Mouse (Mus musculus) monocyte, adult 2 months (primary cell): ENCODE data around the gene Olfr702.

Source experiments
- DNase-seq, 2 experiments: peaks; one replicate each; pipeline ENCODE4 v3.0.0; 2022; ENCODE audit warnings: low spot score in 2 of 2, low read depth in 1 of 2

Gene Olfr702

DNA sequence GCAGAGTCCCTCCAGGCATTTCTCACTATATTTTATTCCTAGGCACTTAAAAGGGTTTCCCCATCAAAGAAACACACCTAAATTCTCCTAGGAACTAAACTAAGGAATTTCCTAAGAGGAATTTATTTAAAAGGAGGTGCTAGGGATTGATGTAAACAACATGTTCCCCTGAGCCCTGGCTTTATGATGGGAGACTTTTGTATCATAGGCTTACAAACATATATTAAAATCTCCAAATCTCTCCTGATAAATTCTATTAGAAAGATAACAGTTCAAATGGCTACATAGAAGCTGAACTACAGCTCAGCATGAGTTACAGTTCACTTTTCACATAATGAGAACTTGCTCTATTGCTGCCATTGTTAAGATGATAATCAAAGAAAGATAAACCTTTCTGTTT, at the start of gene Olfr702:
TSS of gene Olfr702 (minus strand) at position 101 of the 400 bp plus-strand sequence.
- no peak for DNase-seq

- DNase-seq: no peak
Measured at GRCm38 (mm10) chr7:106876791-106877190, 43.1 kb upstream of the Olfr702 start, which contains the start of gene Olfr705. Gene Olfr705, minus strand, starts transcription at chr7:106876891.

GRCm38 (mm10) chr7:106862885-106863284, 29.2 kb upstream of the Olfr702 start, which contains the start of gene Olfr704:
Gene Olfr704, plus strand, starts transcription at chr7:106863185.
- DNase-seq: no peak

- DNase-seq: no peak
Measured at GRCm38 (mm10) chr7:106843060-106843459, 9.4 kb upstream of the Olfr702 start, which contains the start of gene Olfr703. Gene Olfr703, plus strand, starts transcription at chr7:106843360.

GRCm38 (mm10) chr7:106818414-106818813, 15.3 kb downstream of the Olfr702 start:
- DNase-seq: no peak

GRCm38 (mm10) chr7:106815775-106816174, 17.9 kb downstream of the Olfr702 start:
- DNase-seq: no peak

GRCm38 (mm10) chr7:106813829-106814228, 19.9 kb downstream of the Olfr702 start, which contains the start of gene Olfr701:
Gene Olfr701, plus strand, starts transcription at chr7:106814129.
- DNase-seq: no peak

DNA sequence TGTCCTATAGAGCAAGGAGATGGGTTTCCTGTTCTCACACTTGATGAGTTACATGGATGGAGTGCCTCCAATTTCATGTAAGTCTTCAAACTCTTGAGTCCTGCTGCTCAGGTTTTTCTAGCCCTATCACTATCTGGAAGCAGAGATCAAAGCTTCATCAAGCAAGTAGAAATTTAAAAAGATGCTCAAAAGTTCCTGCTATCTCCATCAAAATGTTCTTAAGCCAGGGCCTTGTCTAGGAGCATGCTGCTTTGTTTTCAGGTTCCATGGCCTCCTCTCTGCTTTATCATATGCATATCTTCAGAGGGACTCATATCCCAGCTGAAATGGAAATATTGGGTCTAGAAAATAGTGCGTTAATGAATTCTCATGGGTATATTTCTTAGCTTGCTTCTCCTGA, 25.0 kb downstream of the Olfr702 start, which contains the start of gene Olfr700:
TSS of gene Olfr700 (minus strand) at position 101 of the 400 bp plus-strand sequence.
- DNase-seq: no peak

DNA sequence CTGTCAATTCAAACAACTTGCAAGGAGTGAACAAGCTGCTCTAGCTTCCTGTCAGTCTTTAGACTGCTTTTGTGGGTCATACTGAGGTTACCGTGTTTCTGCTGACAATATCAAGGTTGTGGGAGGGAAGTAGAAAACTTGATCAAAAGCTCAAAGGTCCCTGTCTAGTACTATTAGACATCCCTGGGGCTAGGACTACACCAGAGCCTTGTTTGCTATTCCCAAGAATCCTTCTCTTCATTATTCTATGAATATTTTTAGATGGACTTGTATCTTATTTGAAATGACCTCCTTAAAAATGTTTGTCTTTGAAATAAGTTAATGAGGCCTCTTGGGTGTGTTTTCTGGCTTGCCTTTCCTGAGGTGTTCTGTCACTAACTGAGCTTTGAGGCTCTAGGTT, 40.6 kb downstream of the Olfr702 start, which contains the start of gene Olfr699:
TSS of gene Olfr699 (minus strand) at position 101 of the 400 bp plus-strand sequence.
- no peak for DNase-seq

- DNase-seq: no peak
Measured at GRCm38 (mm10) chr7:106788330-106788729, 45.4 kb downstream of the Olfr702 start.
